Mouse (Mus musculus) liver, embryonic 14.5 days (tissue): Measurements from ENCODE around the gene Enc1. TPM values are rescaled to one million over a fixed set of nuclear protein-coding genes. Genes with fewer than 3 reads are reported as not detected.

Source experiments
- ATAC-seq: fragments of 200-750 bp; cut with Nextera tagmentation; 2 replicates; pipeline ENCODE4 v1.8.0; 2017; ENCODE audit warnings: moderate number of reproducible peaks, mild to moderate bottlenecking, moderate library complexity; ENCODE audit not compliant: insufficient read depth
- DNase-seq, 3 experiments: peaks; one replicate each; pipeline ENCODE4 v3.0.0-alpha.2; 2012 to 2013; ENCODE audit warnings: low read depth in 3 of 3, low spot score in 3 of 3
- H3K27ac ChIP-seq: fragments of 300-500 bp; sonication (generic); 2 replicates; pipeline ENCODE4 v1.5.1; 2014; ENCODE audit warnings: moderate library complexity, mild to moderate bottlenecking, control low read depth, inconsistent platforms
- H3K27me3 ChIP-seq: fragments of 300-500 bp; sonication (generic); 2 replicates; pipeline ENCODE4 v1.6.1; 2014; ENCODE audit warnings: mild to moderate bottlenecking, low read length, moderate library complexity; ENCODE audit not compliant: control insufficient read depth, insufficient read depth
- H3K36me3 ChIP-seq: fragments of 300-500 bp; sonication (generic); replicated peaks from 2 replicates; pipeline ENCODE4 v1.6.1; 2014; ENCODE audit warnings: low read depth; ENCODE audit not compliant: control insufficient read depth, insufficient read depth
- H3K4me1 ChIP-seq, 2 experiments: fragments of 200-500 bp in 1 of 2; fragments of 300-500 bp in 1 of 2; sonication (generic) in 1 of 2; replicated peaks; 2 replicates each; pipeline ENCODE4 v1.6.1; 2012 to 2014; ENCODE audit warnings: antibody characterized with exemption in 1 of 2, inconsistent platforms in 1 of 2, low read length in 1 of 2; ENCODE audit not compliant: control insufficient read depth in 2 of 2, insufficient read depth in 2 of 2
- H3K4me2 ChIP-seq: fragments of 300-500 bp; sonication (generic); 2 replicates; pipeline ENCODE4 v1.6.1; 2014; ENCODE audit warnings: low read depth, mild to moderate bottlenecking, control low read depth, moderate library complexity
- H3K4me3 ChIP-seq, 2 experiments: fragments of 200-500 bp in 1 of 2; fragments of 300-500 bp in 1 of 2; sonication (generic) in 1 of 2; 2 replicates each; pipeline ENCODE4 v1.5.1; 2012 to 2014; ENCODE audit warnings: low read depth in 2 of 2, low read length in 2 of 2, mild to moderate bottlenecking in 2 of 2, control low read depth in 1 of 2, inconsistent platforms in 1 of 2, moderate library complexity in 1 of 2; ENCODE audit not compliant: insufficient read depth in 1 of 2
- H3K9ac ChIP-seq: fragments of 300-500 bp; sonication (generic); replicated peaks from 2 replicates; pipeline ENCODE4 v1.6.1; 2014; ENCODE audit warnings: mild to moderate bottlenecking, control low read depth, moderate library complexity
- H3K9me3 ChIP-seq: fragments of 300-500 bp; sonication (generic); 2 replicates; pipeline ENCODE4 v1.6.1; 2016; ENCODE audit warnings: low read length, mixed read lengths; ENCODE audit not compliant: control insufficient read depth
- CTCF ChIP-seq: IDR thresholded peaks from 2 replicates; pipeline ENCODE4 v1.5.1; 2016; ENCODE audit warnings: antibody characterized with exemption, low read depth, control low read depth
- EP300 ChIP-seq: IDR thresholded peaks from 2 replicates; pipeline ENCODE4 v1.6.1; 2016; ENCODE audit warnings: antibody characterized with exemption, low read depth
- WGBS: fragments of 180-500 bp; shearing (Covaris S2); extraction: QIAGEN DNeasy Blood & Tissue Kit; methylation state at CpG from one replicate; pipeline ENCODE4 v1.1.7; 2014; ENCODE audit not compliant: insufficient replicate concordance; 5-methylcytosine and 5-hydroxymethylcytosine counted together
- polyA plus RNA-seq, 2 experiments: library from polyadenylated mRNA; depleted of rRNA in 1 of 2; stranded (reverse) in 1 of 2; unstranded in 1 of 2; fragments of >200 nt; fragmentation: Nextera tagmentation in 1 of 2; extraction: Ambion mirVana in 1 of 2; gene quantifications; 2 replicates each; pipeline versions ENCODE4 v1.2.1 to v1.2.3; 2012 to 2014

Gene Enc1
- polyA plus RNA-seq, 2 experiments, result 0.62 to 1.7 TPM

DNA sequence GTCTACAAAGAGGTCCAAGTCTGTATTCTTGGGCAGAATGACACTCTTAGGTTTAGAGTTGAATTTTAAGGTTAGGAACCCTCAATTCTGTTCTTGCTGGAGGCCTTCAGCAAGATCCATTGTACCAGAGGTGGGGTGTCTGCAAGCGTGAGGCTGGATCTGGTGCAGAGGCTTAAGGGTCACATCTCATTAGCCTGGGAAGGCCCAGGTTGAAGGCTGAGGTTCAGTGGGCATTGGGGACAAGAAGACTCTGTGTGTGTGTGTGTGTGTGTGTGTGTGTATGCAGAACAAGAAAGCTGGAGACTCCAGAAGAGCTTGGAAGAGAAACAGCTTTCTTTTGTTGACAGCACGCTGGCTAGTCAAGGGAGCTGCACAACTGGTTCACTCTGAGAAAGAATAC lies 34.9 kb upstream of the Enc1 start:
- no peaks in the 10 kb centered on the region for H3K36me3 ChIP-seq
- WGBS, result 71% methylated on average over 2 of the region's 2 CpGs
- no peak overlapping the region for H3K4me3 ChIP-seq
- H3K9me3 ChIP-seq, result no peaks in the 10 kb centered on the region
- H3K9ac ChIP-seq, result no peak overlapping the region
- no peak overlapping the region for H3K27ac ChIP-seq
- no peaks in the 10 kb centered on the region for H3K27me3 ChIP-seq
- H3K4me1 ChIP-seq, result peaks cover 0 to 11% of the 10 kb centered on the region in 2 experiments; a peak in 2 of 4 replicates
- DNase-seq (no peak), ATAC-seq (no peak)
- TF ChIP-seq EP300, result no peak
- no peak for TF ChIP-seq CTCF
- peak overlapping the region; percentile 68; the same call in 1 of the 2 replicates for H3K4me2 ChIP-seq

DNA sequence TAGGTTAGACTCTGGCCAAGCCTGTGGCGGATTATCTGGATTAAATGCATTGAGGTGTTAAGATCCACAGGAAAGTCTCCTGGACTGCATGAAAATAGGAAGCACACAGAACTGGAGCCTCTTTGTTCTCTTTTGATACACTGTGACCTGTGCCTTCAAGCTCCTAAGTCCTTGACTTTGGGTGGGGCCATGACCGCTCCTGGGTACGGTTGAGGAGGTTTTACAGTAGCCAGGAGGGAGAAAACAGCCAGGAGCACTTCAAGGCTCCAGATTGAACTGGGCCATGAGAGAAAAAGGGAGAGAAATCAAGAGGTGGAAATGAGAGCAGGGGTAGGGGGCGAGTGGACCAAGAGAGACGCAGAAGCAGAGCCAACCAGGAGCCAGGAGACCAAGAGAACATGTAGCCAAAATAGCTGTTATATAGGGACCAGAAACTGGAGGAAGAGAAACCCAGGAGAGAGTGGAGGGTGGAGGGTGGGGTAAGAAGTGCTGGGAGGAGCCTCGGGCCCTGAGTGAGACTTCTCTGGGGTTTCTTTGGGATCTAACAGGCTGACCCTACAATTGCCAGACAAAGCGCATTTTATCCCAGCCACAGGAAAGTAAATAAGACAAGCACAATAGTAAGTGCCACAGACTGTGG lies 33.3 kb upstream of the Enc1 start:
- no peak for ATAC-seq
- Histone ChIP-seq H3K27ac (no peak overlapping the region), H3K4me2 (no peak overlapping the region), H3K4me3 (no peak overlapping the region), H3K9ac (no peak overlapping the region), H3K9me3 (no peaks in the 10 kb centered on the region), H3K4me1 (peaks cover 0 to 11% of the 10 kb centered on the region in 2 experiments; a peak in 2 of 4 replicates), H3K36me3 (no peaks in the 10 kb centered on the region), H3K27me3 (no peaks in the 10 kb centered on the region)
- TF ChIP-seq EP300 (no peak), CTCF (no peak)
- WGBS, result 60% methylated on average over 7 of the region's 7 CpGs
- no peak for DNase-seq

DNA sequence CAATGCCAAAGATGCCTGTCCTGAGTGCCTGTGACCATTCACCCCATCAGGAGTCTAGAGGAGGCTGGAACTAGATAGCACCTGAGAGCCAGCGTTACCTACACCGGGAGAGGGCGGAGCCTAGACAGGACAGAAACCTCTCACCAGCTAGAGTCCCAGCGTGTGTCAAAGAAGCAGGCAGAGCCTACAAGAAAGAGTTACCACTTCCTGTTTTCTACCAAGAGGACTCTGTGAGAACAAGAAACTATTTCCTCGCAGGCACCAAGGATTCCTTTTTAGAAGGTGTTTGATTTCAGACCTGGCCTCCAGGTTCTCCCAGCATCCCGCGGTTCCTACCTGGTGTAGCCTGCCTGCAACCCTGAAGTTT lies 32.8 kb upstream of the Enc1 start:
- no peak overlapping the region for H3K4me3 ChIP-seq
- peaks cover 0 to 11% of the 10 kb centered on the region in 2 experiments; a peak in 2 of 4 replicates for H3K4me1 ChIP-seq
- TF ChIP-seq EP300 (no peak), CTCF (no peak)
- H3K9ac ChIP-seq, result no peak overlapping the region
- no peak overlapping the region for H3K4me2 ChIP-seq
- ATAC-seq (no peak), DNase-seq (no peak)
- H3K27me3 ChIP-seq, result no peaks in the 10 kb centered on the region
- H3K27ac ChIP-seq, result no peak overlapping the region
- WGBS, result 27% methylated on average over 7 of the region's 7 CpGs
- H3K36me3 ChIP-seq, result no peaks in the 10 kb centered on the region
- H3K9me3 ChIP-seq, result no peaks in the 10 kb centered on the region

DNA sequence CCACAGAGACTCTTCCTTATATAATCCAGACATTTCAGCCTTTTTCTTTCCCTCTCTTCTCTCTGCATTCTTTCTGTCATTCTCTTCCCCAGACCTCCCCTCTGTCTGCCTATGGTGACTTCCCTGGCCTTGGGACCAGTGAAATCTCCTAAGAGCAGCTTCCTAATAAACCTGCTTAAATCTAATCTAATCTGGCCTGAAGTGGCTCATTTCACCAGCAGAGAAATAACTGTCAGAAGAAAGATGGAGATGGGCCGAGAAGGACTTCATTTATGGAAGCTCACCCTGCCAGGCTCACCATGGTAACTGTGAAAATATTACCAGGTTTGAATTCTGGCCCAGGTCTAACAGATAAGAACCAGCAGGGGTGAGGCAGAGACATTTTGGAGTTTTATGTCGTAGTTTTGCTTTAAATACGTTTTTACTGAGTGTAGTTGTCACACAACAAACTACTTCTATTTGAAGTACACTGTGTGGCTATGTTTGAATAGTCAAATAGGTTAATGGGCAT lies 32.4 kb upstream of the Enc1 start:
- TF ChIP-seq EP300 (no peak), CTCF (no peak)
- H3K27ac ChIP-seq, result no peak overlapping the region
- no peak for ATAC-seq
- no peak overlapping the region for H3K4me3 ChIP-seq
- H3K4me2 ChIP-seq, result no peak overlapping the region
- no peaks in the 10 kb centered on the region for H3K36me3 ChIP-seq
- H3K27me3 ChIP-seq, result no peaks in the 10 kb centered on the region
- peaks cover 0 to 11% of the 10 kb centered on the region in 2 experiments; a peak in 2 of 4 replicates for H3K4me1 ChIP-seq
- H3K9me3 ChIP-seq, result no peaks in the 10 kb centered on the region
- no peak overlapping the region for H3K9ac ChIP-seq
- DNase-seq, result no peak
- WGBS, result 35% methylated on average over 3 of the region's 3 CpGs

GRCm38 (mm10) chr13:97214583-97215268 lies 26.2 kb upstream of the Enc1 start:
- H3K4me2 ChIP-seq, result no peak overlapping the region
- 56% methylated on average over 3 of the region's 3 CpGs for WGBS
- DNase-seq (no peak), ATAC-seq (no peak)
- no peak overlapping the region for H3K9ac ChIP-seq
- H3K27me3 ChIP-seq, result no peaks in the 10 kb centered on the region
- TF ChIP-seq CTCF (no peak), EP300 (no peak)
- H3K9me3 ChIP-seq, result no peaks in the 10 kb centered on the region
- H3K4me3 ChIP-seq, result no peak overlapping the region
- no peaks in the 10 kb centered on the region for H3K36me3 ChIP-seq
- no peaks in the 10 kb centered on the region for H3K4me1 ChIP-seq
- no peak overlapping the region for H3K27ac ChIP-seq
